Mouse (Mus musculus): ENCODE measurements around the gene 9430038I01Rik.

The 9430038I01Rik gene

GRCm38 (mm10) chr7:137366736-137367135 is 43.8 kb downstream of the 9430038I01Rik start:
- no peak for DNase-seq (ENCODE audit: low spot score in 2 of 2)

GRCm38 (mm10) chr7:137365056-137365455 is 45.5 kb downstream of the 9430038I01Rik start:
- no peak for DNase-seq (ENCODE audit: low spot score in 2 of 2)

GRCm38 (mm10) chr7:137364571-137364970 is 46.0 kb downstream of the 9430038I01Rik start:
- DNase-seq (ENCODE audit: low spot score in 2 of 2): no peak

GRCm38 (mm10) chr7:137346860-137347259 is 63.7 kb downstream of the 9430038I01Rik start:
- no peak for DNase-seq (ENCODE audit: low spot score in 2 of 2)

- DNase-seq (ENCODE audit: low spot score in 2 of 2): no peak
Observed at GRCm38 (mm10) chr7:137346068-137346467, 64.5 kb downstream of the 9430038I01Rik start.

GRCm38 (mm10) chr7:137333951-137334350 is 76.6 kb downstream of the 9430038I01Rik start:
- no peak for DNase-seq (ENCODE audit: low spot score in 2 of 2)

Data from left cerebral cortex, adult 9 months (tissue).